Comparison of ENCODE assay signal across 8 mouse cellular contexts in genomic region chr17:15536457-15536904, GRCm38 (mm10). TPM values are rescaled to one million over a fixed set of nuclear protein-coding genes. Genes with fewer than 3 reads are reported as not detected.
A peak's percentile ranks its signal among the peaks of the same experiment; 100 is the strongest.
DNase-seq lines count a peak whose midpoint lies in the region; ATAC-seq and TF ChIP-seq lines count a peak whose summit lies in the region.

No protein-coding gene starts in this region.

- no peak overlapping the region for H3K27ac ChIP-seq in hindbrain, embryonic 11.5 days (ENCODE audit: low read depth, low read length)
- H3K27ac ChIP-seq in liver, embryonic 15.5 days (replicated peaks) = no peak overlapping the region
- H3K27ac ChIP-seq in small intestine, adult 2 months (ENCODE audit: insufficient read depth, low read depth, low read length) = no peak overlapping the region

- H3K36me3 ChIP-seq in hindbrain, embryonic 11.5 days (ENCODE audit: control insufficient read depth, insufficient read depth, low read length) = no peaks in the 10 kb centered on the region
- H3K36me3 ChIP-seq in liver, embryonic 15.5 days (replicated peaks) = no peaks in the 10 kb centered on the region
- H3K36me3 ChIP-seq in small intestine, adult 2 months (ENCODE audit: control insufficient read depth, insufficient read depth, low read length) = no peaks in the 10 kb centered on the region

- H3K9me3 ChIP-seq in hindbrain, embryonic 11.5 days (ENCODE audit: control insufficient read depth, low read length) = no peaks in the 10 kb centered on the region
- H3K9me3 ChIP-seq in liver, embryonic 15.5 days (replicated peaks) = no peaks in the 10 kb centered on the region

- H3K4me3 ChIP-seq in lung, adult 2 months (replicated peaks; ENCODE audit: extremely low read depth, low read depth, low read length) = peak overlapping the region; percentile 45
- H3K4me3 ChIP-seq in hindbrain, embryonic 11.5 days (ENCODE audit: low read depth, low read length) = peak overlapping the region; percentile 49
- H3K4me3 ChIP-seq in liver, embryonic 15.5 days (replicated peaks) = peak overlapping the region; percentile 35
- H3K4me3 ChIP-seq in small intestine, adult 2 months (ENCODE audit: low read depth, low read length) = peak overlapping the region; percentile 55

- 3% methylated on average over 33 of the region's 33 CpGs for WGBS in lung, adult 2 months
- 0% methylated on average over 32 of the region's 33 CpGs for WGBS in hindbrain, embryonic 11.5 days
- WGBS in liver, embryonic 15.5 days (ENCODE audit: insufficient replicate concordance) = 2% methylated on average over 33 of the region's 33 CpGs
- WGBS in small intestine, adult 2 months = 2% methylated on average over 33 of the region's 33 CpGs

- H3K4me2 ChIP-seq in hindbrain, embryonic 11.5 days (replicated peaks; ENCODE audit: low read depth, low read length) = peak overlapping the region; percentile 86
- peak overlapping the region; percentile 64 for H3K4me2 ChIP-seq in liver, embryonic 15.5 days

- peaks cover 7% of the 10 kb centered on the region; the same call in 1 of the 2 replicates for H3K27me3 ChIP-seq in hindbrain, embryonic 11.5 days (ENCODE audit: control insufficient read depth, insufficient read depth, low read length)
- peaks cover 46% of the 10 kb centered on the region for H3K27me3 ChIP-seq in liver, embryonic 15.5 days
- peaks cover 9% of the 10 kb centered on the region; the same call in 1 of the 2 replicates for H3K27me3 ChIP-seq in small intestine, adult 2 months (ENCODE audit: control insufficient read depth, insufficient read depth, low read length)

- ATAC-seq in hindbrain, embryonic 11.5 days (ENCODE audit: low FRiP score) = peak; percentile 77
- ATAC-seq in liver, embryonic 15.5 days (ENCODE audit: insufficient read depth) = no peak
- ATAC-seq in frontal cortex, adult (ENCODE audit: low TSS enrichment) = no peak

- no peak for TF ChIP-seq CTCF in lung, adult 2 months (IDR thresholded peaks at IDR 0.05; ENCODE audit: insufficient read depth, low read length)
- TF ChIP-seq CTCF in small intestine, adult 2 months (IDR thresholded peaks at IDR 0.05; ENCODE audit: extremely low read depth, insufficient read length, insufficient replicate concordance, low read depth, low read length) = no peak

- peaks cover 2% of the 10 kb centered on the region; the same call in 1 of the 2 replicates for H3K4me1 ChIP-seq in lung, adult 2 months (ENCODE audit: control insufficient read depth, insufficient read depth, low read length)
- H3K4me1 ChIP-seq in hindbrain, embryonic 11.5 days (replicated peaks; ENCODE audit: control insufficient read depth, insufficient read depth, low read length) = no peaks in the 10 kb centered on the region
- H3K4me1 ChIP-seq in liver, embryonic 15.5 days (replicated peaks) = 0 out of 2 replicates have a peak, but pooled peaks cover 7% of the 10 kb centered on the region
- H3K4me1 ChIP-seq in small intestine, adult 2 months (ENCODE audit: control insufficient read depth, insufficient read depth, insufficient read length, low read length) = peaks cover 4% of the 10 kb centered on the region

- peak overlapping the region; percentile 50; the same call in 1 of the 2 replicates for H3K9ac ChIP-seq in hindbrain, embryonic 11.5 days (ENCODE audit: low read depth, low read length)
- H3K9ac ChIP-seq in liver, embryonic 15.5 days = no peak overlapping the region

- no peak for TF ChIP-seq POLR2A in lung, adult 2 months (IDR thresholded peaks at IDR 0.05; ENCODE audit: borderline replicate concordance, extremely low read depth, low read depth, low read length)
- TF ChIP-seq POLR2A in small intestine, adult 2 months (IDR thresholded peaks at IDR 0.05; ENCODE audit: low read depth, low read length) = no peak

- no peak for DNase-seq in lung, adult 2 months
- DNase-seq in lung, postnatal 14 days = no peak
- peak; percentile 67 for DNase-seq in embryo, embryonic 11 days
- DNase-seq in hindbrain, embryonic 11.5 days (ENCODE audit: low spot score) = peak; percentile 58
- DNase-seq in ovary, adult 18-20 months (ENCODE audit: low spot score) = no peak

RNA-seq across cellular contexts. Expression of gene Pdcd2, which starts 9.4 kb away (rescaled TPM):
- 17.1 and 22.3 TPM in 2 replicates for polyA plus RNA-seq in lung, adult 2 months (2012; rRNA removed)
- 66.9 and 68.3 TPM in 2 replicates for polyA plus RNA-seq in hindbrain, embryonic 11.5 days (2014; fragmentation: Nextera tagmentation; extraction: Ambion mirVana)
- 19.8 and 21.3 TPM in 2 replicates for polyA plus RNA-seq in liver, embryonic 15.5 days (2015; fragmentation: Nextera tagmentation; extraction: Ambion mirVana)
- 20.2 and 35.3 TPM in 2 replicates for polyA plus RNA-seq in small intestine, adult 2 months (2012; rRNA removed)

RNA-seq across cellular contexts. Expression of gene Prdm9, which starts 27.7 kb away (rescaled TPM):
- 0.86 and 1.0 TPM in 2 replicates for polyA plus RNA-seq in lung, adult 2 months (2012; rRNA removed)
- 0.85 and 1.7 TPM in 2 replicates for polyA plus RNA-seq in hindbrain, embryonic 11.5 days (2014; fragmentation: Nextera tagmentation; extraction: Ambion mirVana)
- polyA plus RNA-seq in liver, embryonic 15.5 days (2015; fragmentation: Nextera tagmentation; extraction: Ambion mirVana) = 0.46 and 0.66 TPM in 2 replicates
- 2.1 and 3.0 TPM in 2 replicates for polyA plus RNA-seq in small intestine, adult 2 months (2012; rRNA removed)

RNA-seq across cellular contexts. Expression of gene Tbp, which starts 36.8 kb away (rescaled TPM):
- polyA plus RNA-seq in lung, adult 2 months (2012; rRNA removed) = 35.1 and 36.1 TPM in 2 replicates
- polyA plus RNA-seq in hindbrain, embryonic 11.5 days (2014; fragmentation: Nextera tagmentation; extraction: Ambion mirVana) = 72.1 and 76.7 TPM in 2 replicates
- 17.6 and 18.6 TPM in 2 replicates for polyA plus RNA-seq in liver, embryonic 15.5 days (2015; fragmentation: Nextera tagmentation; extraction: Ambion mirVana)
- 12.6 and 28.4 TPM in 2 replicates for polyA plus RNA-seq in small intestine, adult 2 months (2012; rRNA removed)

RNA-seq across cellular contexts. Expression of gene Psmb1, which starts 36.9 kb away (rescaled TPM):
- 66.1 and 92.3 TPM in 2 replicates for polyA plus RNA-seq in lung, adult 2 months (2012; rRNA removed)
- polyA plus RNA-seq in hindbrain, embryonic 11.5 days (2014; fragmentation: Nextera tagmentation; extraction: Ambion mirVana) = 275 and 283 TPM in 2 replicates
- polyA plus RNA-seq in liver, embryonic 15.5 days (2015; fragmentation: Nextera tagmentation; extraction: Ambion mirVana) = 120 and 129 TPM in 2 replicates
- 27.0 and 54.2 TPM in 2 replicates for polyA plus RNA-seq in small intestine, adult 2 months (2012; rRNA removed)

Comparison
In these comparisons a context has a peak if more than half of its experiments do, and no peak if none do; other contexts are left out.
1. DNase-seq: peak in embryo, embryonic 11 days (single experiment) and hindbrain, embryonic 11.5 days (single experiment); none in lung, adult 2 months (single experiment), lung, postnatal 14 days (single experiment) and ovary, adult 18-20 months (single experiment).
2. Peak in every context shown above with its lines, with median percentiles within 50 percentile points of each other: H3K4me3 ChIP-seq.